Mouse (Mus musculus) heart, postnatal 0 days (tissue): ENCODE results near the gene Sectm1a. TPM values are rescaled to one million over a fixed set of nuclear protein-coding genes. Genes with fewer than 3 reads are reported as not detected.
A peak's percentile ranks its signal among the peaks of the same experiment; 100 is the strongest.

ENCODE experiments used
- ATAC-seq: fragments of 200-750 bp; cut with Nextera tagmentation; 2 replicates; pipeline ENCODE4 v1.8.0; 2017; ENCODE audit warnings: low read depth, moderate number of reproducible peaks, moderate library complexity; ENCODE audit not compliant: insufficient read depth
- DNase-seq: peaks from one replicate; pipeline ENCODE4 v3.0.0-alpha.2; 2016; ENCODE audit warnings: low spot score
- H3K27ac ChIP-seq: fragments of 300-500 bp; sonication (generic); 2 replicates; pipeline ENCODE4 v1.5.1; 2014; ENCODE audit warnings: low read depth, mild to moderate bottlenecking
- H3K27me3 ChIP-seq: fragments of 300-500 bp; sonication (generic); 2 replicates; pipeline ENCODE4 v1.6.1; 2014; ENCODE audit warnings: low read length, mixed read lengths; ENCODE audit not compliant: control insufficient read depth, insufficient read depth
- H3K36me3 ChIP-seq: fragments of 300-500 bp; sonication (generic); replicated peaks from 2 replicates; pipeline ENCODE4 v1.6.1; 2014; ENCODE audit warnings: low read length, mixed read lengths; ENCODE audit not compliant: control insufficient read depth, insufficient read depth
- H3K4me1 ChIP-seq: fragments of 300-500 bp; sonication (generic); 2 replicates; pipeline ENCODE4 v1.6.1; 2014; ENCODE audit warnings: antibody characterized with exemption; ENCODE audit not compliant: control insufficient read depth, insufficient read depth
- H3K4me2 ChIP-seq: fragments of 300-500 bp; sonication (generic); 2 replicates; pipeline ENCODE4 v1.6.1; 2014; ENCODE audit warnings: low read depth, mild to moderate bottlenecking, low read length, moderate library complexity
- H3K4me3 ChIP-seq: fragments of 300-500 bp; sonication (generic); 2 replicates; pipeline ENCODE4 v1.5.1; 2014; ENCODE audit warnings: low read depth, low read length
- H3K9ac ChIP-seq: fragments of 300-500 bp; sonication (generic); replicated peaks from 2 replicates; pipeline ENCODE4 v1.6.1; 2014; ENCODE audit warnings: low read depth, low read length, mixed read lengths
- H3K9me3 ChIP-seq: fragments of 300-500 bp; sonication (generic); replicated peaks from 2 replicates; pipeline ENCODE4 v1.6.1; 2016; ENCODE audit warnings: low read length; ENCODE audit not compliant: control insufficient read depth
- CTCF ChIP-seq: IDR thresholded peaks from 2 replicates; pipeline ENCODE4 v1.5.1; 2016; ENCODE audit warnings: antibody characterized with exemption, control low read depth, low read depth
- EP300 ChIP-seq: IDR thresholded peaks from 2 replicates; pipeline ENCODE4 v1.6.1; 2016; ENCODE audit warnings: antibody characterized with exemption, low read depth
- WGBS: fragments of 180-500 bp; shearing (Covaris S2); extraction: QIAGEN DNeasy Blood & Tissue Kit; methylation state at CpG from one replicate; pipeline ENCODE4 v1.1.7; 2014; 5-methylcytosine and 5-hydroxymethylcytosine counted together
- polyA plus RNA-seq: library from polyadenylated mRNA; unstranded; fragments of >200 nt; fragmentation: Nextera tagmentation; extraction: Ambion mirVana; gene quantifications from 2 replicates; pipeline ENCODE4 v1.2.1, GENCODE M21; 2015
- total RNA-seq: library from RNA; depleted of rRNA; stranded (reverse); fragments of >200 nt; gene quantifications from 2 replicates; pipeline ENCODE4 v1.2.3, GENCODE M21; 2014; ENCODE audit warnings: low replicate concordance

The Sectm1a gene
- total and polyA plus RNA-seq, 2 experiments from 2014 or later = 0.25 to 0.27 TPM

- TF ChIP-seq EP300 (no peak), CTCF (no peak)
- Histone ChIP-seq H3K4me3 (no peak overlapping the region), H3K36me3 (no peaks in the 10 kb centered on the region), H3K9ac (no peak overlapping the region), H3K4me1 (peaks cover 9% of the 10 kb centered on the region; the same call in 1 of the 2 replicates), H3K4me2 (no peak overlapping the region), H3K9me3 (no peaks in the 10 kb centered on the region), H3K27me3 (peaks cover 7% of the 10 kb centered on the region; the same call in 1 of the 2 replicates), H3K27ac (no peak overlapping the region)
- no peak for DNase-seq
- WGBS = 88% methylated on average over 4 of the region's 4 CpGs
- ATAC-seq = no peak
These were observed 21.5 kb downstream of the Sectm1a start for GRCm38 (mm10) chr11:121059471-121059870.

- Histone ChIP-seq H3K27ac (no peak overlapping the region), H3K9ac (no peak overlapping the region), H3K36me3 (no peaks in the 10 kb centered on the region), H3K9me3 (no peaks in the 10 kb centered on the region), H3K4me2 (no peak overlapping the region), H3K27me3 (peaks cover 7% of the 10 kb centered on the region; the same call in 1 of the 2 replicates), H3K4me1 (peaks cover 9% of the 10 kb centered on the region; the same call in 1 of the 2 replicates), H3K4me3 (no peak overlapping the region)
- no peak for TF ChIP-seq EP300
- no peak for TF ChIP-seq CTCF
- ATAC-seq (no peak), DNase-seq (no peak)
- 87% methylated on average over 4 of the region's 4 CpGs for WGBS
These were observed 22.1 kb downstream of the Sectm1a start for GRCm38 (mm10) chr11:121058956-121059355.

- Histone ChIP-seq H3K27me3 (peaks cover 7% of the 10 kb centered on the region; the same call in 1 of the 2 replicates), H3K9ac (no peak overlapping the region), H3K4me3 (no peak overlapping the region), H3K36me3 (no peaks in the 10 kb centered on the region), H3K4me1 (peaks cover 9% of the 10 kb centered on the region; the same call in 1 of the 2 replicates), H3K4me2 (no peak overlapping the region), H3K27ac (no peak overlapping the region), H3K9me3 (no peaks in the 10 kb centered on the region)
- WGBS = 68% methylated on average over 5 of the region's 5 CpGs
- no peak for DNase-seq
- no peak for ATAC-seq
- TF ChIP-seq CTCF (no peak), EP300 (no peak)
These were observed 22.9 kb downstream of the Sectm1a start for GRCm38 (mm10) chr11:121058122-121058521.

GRCm38 (mm10) chr11:121056536-121057236 is 24.3 kb downstream of the Sectm1a start:
- H3K27me3 ChIP-seq = 0 out of 2 replicates have a peak, but pooled peaks cover 3% of the 10 kb centered on the region
- DNase-seq (no peak), ATAC-seq (no peak)
- H3K9me3 ChIP-seq = no peaks in the 10 kb centered on the region
- TF ChIP-seq EP300 (no peak), CTCF (no peak)
- WGBS = 44% methylated on average over 7 of the region's 7 CpGs
- H3K4me2 ChIP-seq = no peak overlapping the region
- no peak overlapping the region for H3K27ac ChIP-seq
- H3K4me1 ChIP-seq = peaks cover 8% of the 10 kb centered on the region; the same call in 1 of the 2 replicates
- no peak overlapping the region for H3K4me3 ChIP-seq
- H3K36me3 ChIP-seq = no peaks in the 10 kb centered on the region
- no peak overlapping the region for H3K9ac ChIP-seq

DNA sequence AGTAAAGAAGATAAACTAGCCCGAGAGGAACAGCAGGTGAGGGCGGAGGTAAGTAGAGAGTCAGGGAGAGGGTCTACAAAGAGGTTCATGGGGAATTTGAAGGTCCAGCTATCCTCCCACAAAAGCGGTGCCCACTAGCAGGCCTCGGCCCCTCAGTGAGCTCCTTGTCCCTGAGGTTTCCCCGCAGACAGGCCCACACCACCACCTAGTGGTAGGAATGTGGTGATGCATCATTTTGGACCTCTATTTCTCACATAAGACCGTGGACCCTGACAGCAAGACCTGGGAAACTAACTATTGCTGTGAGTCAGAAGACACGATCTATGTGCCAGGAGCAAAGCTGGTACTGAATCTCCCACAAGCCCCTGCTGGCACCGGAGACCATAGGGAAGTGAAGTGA is 27.5 kb downstream of the Sectm1a start:
- H3K9me3 ChIP-seq = no peaks in the 10 kb centered on the region
- WGBS = 15% methylated on average over 8 of the region's 8 CpGs
- H3K4me1 ChIP-seq = peaks cover 5% of the 10 kb centered on the region; the same call in 1 of the 2 replicates
- no peak overlapping the region for H3K4me3 ChIP-seq
- TF ChIP-seq EP300 = no peak
- peak; percentile 98 for TF ChIP-seq CTCF
- H3K4me2 ChIP-seq = no peak overlapping the region
- H3K9ac ChIP-seq = no peak overlapping the region
- 0 out of 2 replicates have a peak, but pooled peaks cover 3% of the 10 kb centered on the region for H3K27me3 ChIP-seq
- DNase-seq (peak; percentile 75), ATAC-seq (peak; percentile 53)
- H3K36me3 ChIP-seq = no peaks in the 10 kb centered on the region
- H3K27ac ChIP-seq = no peak overlapping the region
